Mouse (Mus musculus) MEL (cell line): ENCODE measurements at regions not wholly inside any gene's neighbourhood (a gene's known extent, or its start where the extent isn't known, plus 50 kb on each side); places are given as distances from the start of the nearest gene placed in this dataset.

Source experiments
- DNase-seq: peaks from one replicate; pipeline ENCODE4 v3.0.0; 2011; ENCODE audit warnings: low read depth, low spot score
- H3K27ac ChIP-seq: 2 replicates; pipeline ENCODE4 v1.5.1; 2012; ENCODE audit warnings: low read depth, mild to moderate bottlenecking, control low read depth, low read length, moderate library complexity; ENCODE audit not compliant: control insufficient read depth
- H3K27me3 ChIP-seq, 2 experiments: fragments of 150-350 bp in 1 of 2; sonication (generic) in 1 of 2; 2 replicates each; pipeline ENCODE4 v1.6.1; 2012; ENCODE audit warnings: low read length in 2 of 2, mild to moderate bottlenecking in 2 of 2, improper control_type of control experiment in 1 of 2, moderate library complexity in 1 of 2; ENCODE audit not compliant: insufficient read depth in 2 of 2, control insufficient read depth in 1 of 2
- H3K36me3 ChIP-seq, 2 experiments: 2 replicates each; pipeline ENCODE4 v1.6.1; 2012 to 2014; ENCODE audit warnings: low read length in 2 of 2, improper control_type of control experiment in 1 of 2, inconsistent platforms in 1 of 2, mild to moderate bottlenecking in 1 of 2; ENCODE audit not compliant: insufficient read depth in 2 of 2, control insufficient read depth in 1 of 2
- H3K4me1 ChIP-seq, 2 experiments: fragments of 150-350 bp in 1 of 2; sonication (generic) in 1 of 2; 2 replicates each; pipeline ENCODE4 v1.6.1; 2012; ENCODE audit warnings: low read length in 2 of 2, improper control_type of control experiment in 1 of 2, mild to moderate bottlenecking in 1 of 2; ENCODE audit not compliant: insufficient read depth in 2 of 2, control insufficient read depth in 1 of 2
- H3K4me3 ChIP-seq, 2 experiments: fragments of 150-350 bp in 1 of 2; sonication (generic) in 1 of 2; 2 replicates each; pipeline ENCODE4 v1.5.1; 2012; ENCODE audit warnings: low read depth in 2 of 2, low read length in 2 of 2, mild to moderate bottlenecking in 2 of 2, moderate library complexity in 2 of 2, control low read depth in 1 of 2, improper control_type of control experiment in 1 of 2; ENCODE audit not compliant: control insufficient read depth in 1 of 2, insufficient read depth in 1 of 2
- H3K79me2 ChIP-seq: 2 replicates; pipeline ENCODE4 v1.6.1; 2012; ENCODE audit warnings: mild to moderate bottlenecking, low read length, moderate library complexity; ENCODE audit not compliant: control insufficient read depth, poor library complexity, insufficient read depth
- H3K9ac ChIP-seq: 2 replicates; pipeline ENCODE4 v1.6.1; 2012; ENCODE audit warnings: low read depth, mild to moderate bottlenecking, control low read depth, low read length, moderate library complexity; ENCODE audit not compliant: control insufficient read depth, poor library complexity, severe bottlenecking
- H3K9me3 ChIP-seq: fragments of 150-350 bp; sonication (generic); replicated peaks from 2 replicates; pipeline ENCODE4 v1.6.1; 2012; ENCODE audit warnings: mild to moderate bottlenecking, low read length, improper control_type of control experiment, moderate library complexity; ENCODE audit not compliant: insufficient read depth
- CTCF ChIP-seq, 3 experiments: IDR thresholded peaks in 2 of 3; conservative IDR thresholded peaks in 1 of 3; 2 replicates each; pipeline ENCODE4 v1.5.1; 2011 to 2012; ENCODE audit warnings: low read length in 3 of 3, low read depth in 2 of 3, mild to moderate bottlenecking in 2 of 3, improper control_type of control experiment in 1 of 3, inconsistent platforms in 1 of 3, mixed read lengths in 1 of 3, moderate library complexity in 1 of 3; ENCODE audit not compliant: control insufficient read depth in 1 of 3, insufficient read depth in 1 of 3, poor library complexity in 1 of 3, severe bottlenecking in 1 of 3
- EP300 ChIP-seq, 2 experiments: IDR thresholded peaks; 2 replicates each; pipeline ENCODE4 v1.6.1; 2011; ENCODE audit warnings: improper control_type of control experiment in 2 of 2, low read length in 2 of 2, low read depth in 1 of 2, mild to moderate bottlenecking in 1 of 2
- ETS1 ChIP-seq: IDR thresholded peaks from 2 replicates; pipeline ENCODE4 v1.6.1; 2012; ENCODE audit warnings: low read depth, mild to moderate bottlenecking, inconsistent platforms, low read length, improper control_type of control experiment, moderate library complexity
- GABPA ChIP-seq: IDR thresholded peaks from 2 replicates; pipeline ENCODE4 v1.6.1; 2012; ENCODE audit warnings: low read depth, mild to moderate bottlenecking, inconsistent platforms, low read length, improper control_type of control experiment, moderate library complexity
- GATA1 ChIP-seq: IDR thresholded peaks from 2 replicates; pipeline ENCODE4 v1.6.1; 2011; ENCODE audit warnings: low read depth, low read length, improper control_type of control experiment
- HCFC1 ChIP-seq: IDR thresholded peaks from 2 replicates; pipeline ENCODE4 v1.6.1; 2012; ENCODE audit warnings: low read depth, mild to moderate bottlenecking, inconsistent platforms, low read length, improper control_type of control experiment, moderate library complexity
- JUND ChIP-seq: IDR thresholded peaks from 2 replicates; pipeline ENCODE4 v1.6.1; 2011; ENCODE audit warnings: low read depth, mild to moderate bottlenecking, improper control_type of control experiment, low read length
- MAFK ChIP-seq: IDR thresholded peaks from 2 replicates; pipeline ENCODE4 v1.6.1; 2011; ENCODE audit warnings: low read depth, mild to moderate bottlenecking, low read length, improper control_type of control experiment, borderline replicate concordance
- MEF2A ChIP-seq: IDR thresholded peaks from 2 replicates; pipeline ENCODE4 v1.6.1; 2014; ENCODE audit warnings: low read depth, mild to moderate bottlenecking, inconsistent platforms, low read length, improper control_type of control experiment; ENCODE audit not compliant: poor library complexity, insufficient replicate concordance, severe bottlenecking; ENCODE audit errors: extremely low read depth
- MYB ChIP-seq: IDR thresholded peaks from 2 replicates; pipeline ENCODE4 v1.6.1; 2011; ENCODE audit warnings: mild to moderate bottlenecking, low read depth, low read length, improper control_type of control experiment
- POLR2A ChIP-seq, 2 experiments: IDR thresholded peaks; 2 replicates each; pipeline ENCODE4 v1.6.1; 2011 to 2012; ENCODE audit warnings: low read length in 2 of 2, mild to moderate bottlenecking in 2 of 2, control low read depth in 1 of 2, improper control_type of control experiment in 1 of 2, low read depth in 1 of 2, moderate library complexity in 1 of 2; ENCODE audit not compliant: control insufficient read depth in 1 of 2, insufficient read depth in 1 of 2, poor library complexity in 1 of 2
- POLR2AphosphoS5 ChIP-seq: IDR thresholded peaks from 2 replicates; pipeline ENCODE4 v1.6.1; 2012; ENCODE audit warnings: low read depth, borderline replicate concordance, mild to moderate bottlenecking, inconsistent platforms, low read length, moderate library complexity, mixed read lengths
- RAD21 ChIP-seq: IDR thresholded peaks from 2 replicates; pipeline ENCODE4 v1.6.1; 2011; ENCODE audit warnings: mild to moderate bottlenecking, low read depth, low read length, improper control_type of control experiment
- RCOR1 ChIP-seq: IDR thresholded peaks from 2 replicates; pipeline ENCODE4 v1.6.1; 2012; ENCODE audit warnings: low read depth, mild to moderate bottlenecking, inconsistent platforms, low read length, improper control_type of control experiment
- SIN3A ChIP-seq: IDR thresholded peaks from 2 replicates; pipeline ENCODE4 v1.6.1; 2012; ENCODE audit warnings: low read length, improper control_type of control experiment, inconsistent platforms
- SMC3 ChIP-seq: IDR thresholded peaks from 2 replicates; pipeline ENCODE4 v1.6.1; 2011; ENCODE audit warnings: low read depth, low read length, improper control_type of control experiment
- TAL1 ChIP-seq: IDR thresholded peaks from 2 replicates; pipeline ENCODE4 v1.6.1; 2012; ENCODE audit warnings: mild to moderate bottlenecking, inconsistent platforms, low read length, moderate library complexity, mixed read lengths
- TCF12 ChIP-seq: IDR thresholded peaks from 2 replicates; pipeline ENCODE4 v1.6.1; 2014; ENCODE audit warnings: low read depth, mild to moderate bottlenecking, inconsistent platforms, low read length, improper control_type of control experiment, moderate library complexity
- UBTF ChIP-seq: IDR thresholded peaks from 2 replicates; pipeline ENCODE4 v1.6.1; 2012; ENCODE audit warnings: low read depth, mild to moderate bottlenecking, inconsistent platforms, low read length, improper control_type of control experiment, moderate library complexity, borderline replicate concordance; ENCODE audit not compliant: insufficient read depth
- USF2 ChIP-seq, 2 experiments: IDR thresholded peaks; 2 replicates each; pipeline ENCODE4 v1.6.1; 2011 to 2012; ENCODE audit warnings: improper control_type of control experiment in 2 of 2, low read length in 2 of 2, borderline replicate concordance in 1 of 2, inconsistent platforms in 1 of 2, low read depth in 1 of 2, mild to moderate bottlenecking in 1 of 2; ENCODE audit not compliant: insufficient read depth in 1 of 2
- ZMIZ1 ChIP-seq: IDR thresholded peaks from 2 replicates; pipeline ENCODE4 v1.6.1; 2012; ENCODE audit warnings: low read depth, mild to moderate bottlenecking, inconsistent platforms, low read length, improper control_type of control experiment, moderate library complexity
- ZNF384 ChIP-seq: IDR thresholded peaks from 2 replicates; pipeline ENCODE4 v1.6.1; 2012; ENCODE audit warnings: low read depth, mild to moderate bottlenecking, inconsistent platforms, low read length, improper control_type of control experiment

GRCm38 (mm10) chr1:148912819-148913218 is 1048.3 kb downstream of the Pla2g4a start:
- H3K9ac ChIP-seq, result no peak overlapping the region
- DNase-seq, result peak; percentile 57
- TF ChIP-seq TAL1 (0 out of 2 replicates have a peak, but pooled peaks have one; percentile 9), RCOR1 (peak; percentile 69; the same call in 1 of the 2 replicates), ETS1 (peak; percentile 73; the same call in 1 of the 2 replicates), EP300 (IDR thresholded peaks at IDR 0.05; ENCODE audit: low read depth in 1 of 2, low read length in 2 of 2) (peak; percentile 87 to 92), TCF12 (peak; percentile 90; the same call in 1 of the 2 replicates), POLR2AphosphoS5 (no peak), ZNF384 (peak; percentile 37; the same call in 1 of the 2 replicates), JUND (no peak), CTCF (IDR thresholded peaks at IDR 0.05 in 2 of 3, conservative IDR thresholded peaks at IDR 0.05 in 1 of 3; ENCODE audit: control insufficient read depth in 1 of 3, insufficient read depth in 1 of 3, low read depth in 2 of 3, low read length in 3 of 3, poor library complexity in 1 of 3, severe bottlenecking in 1 of 3) (no peak), MYB (no peak), SIN3A (peak; percentile 35; the same call in 1 of the 2 replicates), MAFK (no peak), GATA1 (peak; percentile 65; the same call in 1 of the 2 replicates), SMC3 (no peak)

GRCm38 (mm10) chr1:148904067-148904466 is 1057.0 kb downstream of the Pla2g4a start:
- Histone ChIP-seq H3K9me3 (no peaks in the 10 kb centered on the region), H3K79me2 (no peaks in the 10 kb centered on the region), H3K4me1 (peaks cover 0 to 6% of the 10 kb centered on the region in 2 experiments; a peak in 1 of 4 replicates), H3K9ac (no peak overlapping the region), H3K4me3 (no peak overlapping the region), H3K27ac (no peak overlapping the region), H3K27me3 (no peaks in the 10 kb centered on the region), H3K36me3 (no peaks in the 10 kb centered on the region)
- no peak for TF ChIP-seq HCFC1
- TF ChIP-seq RCOR1, result no peak
- TF ChIP-seq GABPA, result no peak
- TF ChIP-seq ETS1, result no peak
- TF ChIP-seq RAD21, result no peak
- TF ChIP-seq POLR2A (IDR thresholded peaks at IDR 0.05; ENCODE audit: control insufficient read depth in 1 of 2, insufficient read depth in 1 of 2, low read depth in 1 of 2, low read length in 2 of 2, poor library complexity in 1 of 2), result no peak
- no peak for TF ChIP-seq UBTF
- no peak for TF ChIP-seq ZMIZ1
- no peak for TF ChIP-seq JUND
- no peak for TF ChIP-seq MEF2A
- no peak for TF ChIP-seq USF2 (IDR thresholded peaks at IDR 0.05; ENCODE audit: borderline replicate concordance in 1 of 2, insufficient read depth in 1 of 2, low read depth in 1 of 2, low read length in 2 of 2)
- TF ChIP-seq MAFK, result no peak
- TF ChIP-seq EP300 (IDR thresholded peaks at IDR 0.05; ENCODE audit: low read depth in 1 of 2, low read length in 2 of 2), result no peak
- DNase-seq, result peak; percentile 31

More at GRCm38 (mm10) chr1:148912819-148913218, 1048.3 kb downstream of the Pla2g4a start:
- Histone ChIP-seq H3K27ac (no peak overlapping the region), H3K4me1 (peaks cover 0 to 14% of the 10 kb centered on the region in 2 experiments; a peak in 2 of 4 replicates), H3K79me2 (no peaks in the 10 kb centered on the region), H3K4me3 (no peak overlapping the region), H3K9me3 (no peaks in the 10 kb centered on the region), H3K27me3 (no peaks in the 10 kb centered on the region), H3K36me3 (peaks cover 0 to 4% of the 10 kb centered on the region in 2 experiments; a peak in 2 of 4 replicates)
